Mouse (Mus musculus) megakaryocyte, embryonic 14.5 days (primary cell): ENCODE data around the gene Wfikkn1. TPM values are rescaled to one million over a fixed set of nuclear protein-coding genes. Genes with fewer than 3 reads are reported as not detected.

ENCODE experiments used
- H3K27me3 ChIP-seq: replicated peaks from 2 replicates; pipeline ENCODE3; 2012; ENCODE audit warnings: inconsistent platforms
- H3K36me3 ChIP-seq: replicated peaks from 2 replicates; pipeline ENCODE3; 2012; ENCODE audit warnings: low read length, inconsistent platforms, mixed read lengths
- H3K4me1 ChIP-seq: 2 replicates; pipeline ENCODE4 v1.6.1; 2012; ENCODE audit warnings: inconsistent platforms
- H3K4me3 ChIP-seq: replicated peaks from 2 replicates; pipeline ENCODE3; 2012; ENCODE audit warnings: moderate library complexity, mild to moderate bottlenecking, inconsistent platforms
- H3K9me3 ChIP-seq: 2 replicates; pipeline ENCODE4 v1.6.1; 2012; ENCODE audit warnings: inconsistent platforms
- FLI1 ChIP-seq: IDR thresholded peaks from 2 replicates; pipeline ENCODE4 v1.6.1; 2012; ENCODE audit warnings: low read length, inconsistent platforms, mixed read lengths
- GATA1 ChIP-seq: IDR thresholded peaks from 3 replicates; pipeline ENCODE4 v1.6.1; 2012; ENCODE audit warnings: mixed read lengths, low read length, inconsistent platforms, borderline replicate concordance
- polyA plus RNA-seq: library from polyadenylated mRNA; stranded (reverse); fragments of >175 nt; gene quantifications from 2 replicates; pipeline ENCODE4 v1.2.3, GENCODE M21; 2012; ENCODE audit warnings: low replicate concordance; ENCODE audit not compliant: insufficient read depth

Gene Wfikkn1
- polyA plus RNA-seq, 1 experiment, result 1.9 TPM

DNA sequence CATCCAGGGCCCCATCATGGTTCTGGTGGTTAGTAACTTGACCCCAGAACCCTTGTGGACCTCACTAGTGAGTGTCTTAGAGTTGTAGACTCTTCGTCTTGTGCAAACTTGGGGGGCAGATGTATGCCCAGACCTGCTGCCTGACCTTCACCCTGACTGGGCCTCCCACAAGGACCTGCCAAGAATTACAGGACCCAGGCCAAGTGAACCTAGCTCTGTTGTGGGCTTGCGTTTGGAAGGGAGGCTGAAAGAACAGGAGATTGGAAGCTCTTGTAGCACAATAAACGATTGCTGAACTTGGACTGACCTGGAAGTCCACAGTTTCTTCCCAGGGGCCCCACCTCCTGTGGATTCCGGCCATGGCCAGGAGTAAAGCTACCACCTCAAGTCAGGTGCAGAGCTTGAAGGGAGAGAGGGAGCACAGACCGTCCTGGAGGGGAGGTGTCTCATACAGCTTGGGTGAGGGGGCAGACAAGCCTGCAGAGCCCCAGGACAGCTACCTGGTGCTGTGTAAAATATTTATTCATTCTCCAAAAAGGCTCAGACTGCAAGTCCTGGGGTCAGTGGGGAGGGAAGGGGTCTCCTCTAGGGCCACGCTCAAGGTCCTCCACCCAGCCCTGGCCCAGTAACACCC is 46.6 kb downstream of the Wfikkn1 start:
- TF ChIP-seq GATA1 (no peak), FLI1 (no peak)
- Histone ChIP-seq H3K36me3 (peaks cover 77% of the 10 kb centered on the region), H3K27me3 (no peaks in the 10 kb centered on the region), H3K9me3 (no peaks in the 10 kb centered on the region), H3K4me1 (peaks cover 86% of the 10 kb centered on the region), H3K4me3 (peak overlapping the region; percentile 97)

DNA sequence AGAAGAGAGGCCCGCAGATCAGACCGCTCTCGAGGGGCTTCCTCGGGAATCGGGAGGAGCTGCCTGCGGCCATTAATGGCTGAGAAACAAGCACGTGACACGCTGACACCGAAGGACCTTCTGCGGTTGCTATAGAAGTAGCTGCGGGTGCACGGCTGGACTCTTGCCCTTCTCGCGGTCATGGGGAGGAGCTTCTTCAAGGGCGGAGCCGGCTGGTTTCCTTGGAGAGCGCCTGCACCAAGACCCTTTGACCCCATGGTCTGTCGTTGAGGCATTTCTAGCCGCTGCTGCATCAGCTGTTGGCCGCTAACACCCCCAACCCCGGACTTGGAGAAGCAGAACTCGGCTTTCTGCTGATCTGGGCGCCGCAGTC is 47.4 kb downstream of the Wfikkn1 start, which contains the start of gene Stub1:
Gene Stub1 (minus strand): TSS at position 114 of the 373 bp plus-strand sequence.
- Histone ChIP-seq H3K4me3 (peak within 1 kb of the TSS; percentile 97), H3K9me3 (no peaks in the 10 kb centered on the region), H3K27me3 (no peaks in the 10 kb centered on the region), H3K36me3 (peaks cover 72% of the 10 kb centered on the region), H3K4me1 (peaks cover 88% of the 10 kb centered on the region)
- TF ChIP-seq GATA1, result no peak
- TF ChIP-seq FLI1, result no peak

- Histone ChIP-seq H3K4me3 (peak overlapping the region; percentile 97), H3K36me3 (peaks cover 72% of the 10 kb centered on the region), H3K4me1 (peaks cover 88% of the 10 kb centered on the region), H3K9me3 (no peaks in the 10 kb centered on the region), H3K27me3 (no peaks in the 10 kb centered on the region)
- TF ChIP-seq FLI1 (peak; percentile 92), GATA1 (no peak)
These were observed 48.0 kb downstream of the Wfikkn1 start for GRCm38 (mm10) chr17:25832436-25833290.

DNA sequence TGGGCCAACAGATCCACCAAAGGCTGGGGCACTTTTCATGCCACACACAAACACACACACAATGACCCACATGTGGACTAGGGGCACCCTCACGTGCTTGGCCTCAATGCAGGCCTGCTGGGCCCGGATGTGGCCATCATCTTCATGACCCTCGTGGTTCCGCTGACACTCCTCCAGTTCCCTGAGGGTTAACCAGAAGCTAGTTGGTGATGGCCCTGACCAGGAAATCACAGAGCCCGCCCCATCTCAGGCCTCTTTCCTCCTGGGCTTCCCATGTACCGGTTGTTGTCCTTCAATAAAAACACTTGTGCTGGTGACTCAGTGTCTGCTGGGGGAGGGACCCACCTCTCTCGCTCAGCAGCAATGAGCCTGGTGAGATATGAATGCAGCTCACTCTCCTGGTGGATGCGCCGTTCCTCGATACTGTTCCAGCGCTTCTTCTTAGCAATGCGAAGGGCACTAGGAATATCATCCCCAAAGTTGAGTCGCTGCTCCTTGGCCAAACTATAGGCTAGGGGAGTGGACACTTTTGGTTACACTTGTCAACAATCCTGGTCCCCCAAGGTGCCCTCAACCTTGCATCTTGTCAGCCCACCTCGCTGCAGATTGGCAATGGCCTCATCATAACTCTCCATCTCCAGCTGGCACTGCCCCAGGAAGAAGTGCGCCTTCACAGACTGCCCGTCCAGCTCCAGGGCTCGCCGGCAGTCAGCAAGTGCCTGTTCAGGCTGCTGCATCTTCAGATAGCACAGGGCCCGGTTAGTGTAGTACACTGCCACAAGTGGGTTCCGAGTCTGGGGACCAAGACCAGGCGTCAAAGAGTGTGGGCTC is 49.0 kb downstream of the Wfikkn1 start:
- H3K9me3 ChIP-seq, result no peaks in the 10 kb centered on the region
- TF ChIP-seq FLI1 (no peak), GATA1 (no peak)
- no peaks in the 10 kb centered on the region for H3K27me3 ChIP-seq
- peaks cover 72% of the 10 kb centered on the region for H3K36me3 ChIP-seq
- H3K4me3 ChIP-seq, result peak overlapping the region; percentile 97
- H3K4me1 ChIP-seq, result peaks cover 88% of the 10 kb centered on the region

DNA sequence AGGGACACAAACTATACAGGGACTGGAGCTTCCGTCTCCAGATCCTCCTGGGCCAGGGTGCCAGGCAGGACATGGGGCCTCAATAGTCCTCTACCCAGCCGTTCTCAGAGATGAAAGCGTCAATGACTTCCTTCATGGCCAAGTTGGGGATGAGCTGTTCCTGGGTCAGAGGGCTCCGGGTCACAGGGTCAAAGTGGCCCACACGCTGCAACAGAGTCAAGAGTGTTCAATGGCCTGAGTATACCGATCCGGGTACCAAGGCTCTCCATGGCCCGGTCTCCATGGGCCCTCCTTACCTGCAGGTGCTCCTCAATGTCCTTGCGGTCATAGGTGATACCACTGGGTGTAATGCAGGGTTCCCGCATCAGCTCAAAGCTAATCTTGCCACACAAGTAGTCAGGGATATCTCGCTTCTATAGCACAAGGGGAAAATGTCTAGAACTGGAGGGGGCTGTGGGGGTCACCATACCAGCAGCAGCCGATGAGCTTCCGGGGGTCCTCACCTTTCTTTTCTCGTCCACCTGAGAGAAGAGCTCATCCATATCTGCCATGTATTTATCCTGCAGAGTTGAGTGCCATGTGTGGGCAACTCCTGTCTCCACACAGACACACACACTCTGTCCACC is 49.7 kb downstream of the Wfikkn1 start:
- no peaks in the 10 kb centered on the region for H3K27me3 ChIP-seq
- H3K4me1 ChIP-seq, result peaks cover 88% of the 10 kb centered on the region
- H3K9me3 ChIP-seq, result no peaks in the 10 kb centered on the region
- H3K4me3 ChIP-seq, result peak overlapping the region; percentile 97
- peaks cover 72% of the 10 kb centered on the region for H3K36me3 ChIP-seq
- no peak for TF ChIP-seq FLI1
- TF ChIP-seq GATA1, result no peak

DNA sequence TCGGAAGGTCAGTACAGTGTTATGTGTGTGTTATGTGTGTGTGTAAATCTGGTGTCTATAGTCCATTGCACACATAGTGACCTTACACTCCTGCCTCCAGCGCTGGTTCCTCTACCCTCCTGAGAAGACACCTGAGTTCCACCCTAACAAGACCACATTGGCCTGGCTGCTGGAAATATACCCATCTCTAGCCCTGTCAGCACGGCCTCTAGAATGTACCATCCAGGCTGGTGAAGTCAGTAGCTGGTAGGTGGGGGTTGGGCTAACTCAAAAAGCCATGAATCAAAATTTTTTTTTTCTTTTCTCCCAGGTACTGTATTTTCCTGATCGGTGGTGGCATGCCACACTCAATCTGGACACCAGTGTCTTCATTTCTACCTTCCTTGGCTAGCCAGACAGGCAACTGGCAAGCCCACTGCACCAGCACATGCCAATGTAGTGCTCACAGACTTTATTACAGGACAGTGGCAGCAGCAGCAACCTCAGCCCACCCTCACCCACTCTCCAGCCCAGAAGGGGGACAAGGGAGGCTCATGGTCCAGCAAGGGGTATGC is 50.4 kb downstream of the Wfikkn1 start:
- Histone ChIP-seq H3K4me3 (peak overlapping the region; percentile 44), H3K9me3 (no peaks in the 10 kb centered on the region), H3K36me3 (peaks cover 72% of the 10 kb centered on the region), H3K4me1 (peaks cover 88% of the 10 kb centered on the region), H3K27me3 (no peaks in the 10 kb centered on the region)
- TF ChIP-seq FLI1, result no peak
- TF ChIP-seq GATA1, result no peak

DNA sequence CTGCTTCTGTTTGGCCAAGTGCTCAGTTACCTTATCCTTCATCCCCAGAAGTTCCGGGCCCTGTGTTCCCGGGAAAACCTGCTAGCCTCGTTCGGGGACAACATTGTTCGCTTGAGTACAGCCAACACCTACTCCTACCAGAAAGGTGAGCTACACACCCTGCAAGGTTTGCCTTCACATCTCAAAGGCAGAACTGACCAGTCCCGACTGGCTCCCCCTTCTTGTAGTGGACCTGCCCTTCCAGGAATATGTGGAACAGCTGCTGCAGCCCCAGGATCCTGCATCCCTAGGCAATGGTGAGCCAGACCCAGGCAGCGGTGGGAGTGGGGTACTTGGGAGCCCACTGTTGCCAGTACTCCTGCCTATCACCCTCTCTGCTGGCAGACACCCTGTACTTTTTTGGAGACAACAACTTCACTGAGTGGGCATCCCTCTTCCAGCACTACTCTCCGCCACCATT is 51.1 kb downstream of the Wfikkn1 start:
- Histone ChIP-seq H3K36me3 (peaks cover 69% of the 10 kb centered on the region), H3K4me1 (peaks cover 88% of the 10 kb centered on the region), H3K4me3 (peak overlapping the region; percentile 93), H3K9me3 (no peaks in the 10 kb centered on the region), H3K27me3 (no peaks in the 10 kb centered on the region)
- TF ChIP-seq GATA1 (no peak), FLI1 (no peak)

GRCm38 (mm10) chr17:25828712-25829557 is 51.7 kb downstream of the Wfikkn1 start, which contains the start of gene Jmjd8:
Jmjd8 (plus strand) TSS chr17:25828867.
- H3K9me3 ChIP-seq, result no peaks in the 10 kb centered on the region
- TF ChIP-seq FLI1 (no peak), GATA1 (no peak)
- peaks cover 88% of the 10 kb centered on the region for H3K4me1 ChIP-seq
- peaks cover 67% of the 10 kb centered on the region for H3K36me3 ChIP-seq
- peak within 1 kb of the TSS; percentile 93 for H3K4me3 ChIP-seq
- no peaks in the 10 kb centered on the region for H3K27me3 ChIP-seq

- Histone ChIP-seq H3K36me3 (peaks cover 67% of the 10 kb centered on the region), H3K4me3 (peak overlapping the region; percentile 93), H3K9me3 (no peaks in the 10 kb centered on the region), H3K4me1 (peaks cover 86% of the 10 kb centered on the region), H3K27me3 (no peaks in the 10 kb centered on the region)
- TF ChIP-seq FLI1, result no peak
- no peak for TF ChIP-seq GATA1
These were observed 52.4 kb downstream of the Wfikkn1 start for GRCm38 (mm10) chr17:25828223-25828594.

Other genes starting within 250 kb of the Wfikkn1 start
- not detected in 2 replicates for gene Gng13, start 163.7 kb downstream of the Wfikkn1 start, polyA plus RNA-seq
- gene Chtf18, start 153.4 kb downstream of the Wfikkn1 start, polyA plus RNA-seq, result 4.6 and 30.7 TPM in 2 replicates
- 27.9 and 63.5 TPM in 2 replicates for gene Rpusd1, start 153.2 kb downstream of the Wfikkn1 start, polyA plus RNA-seq
- 1.1 TPM in 1 of 2 replicates, not detected in the other for gene Mslnl, start 144.8 kb downstream of the Wfikkn1 start, polyA plus RNA-seq
- not detected in 2 replicates for gene Msln, start 126.5 kb downstream of the Wfikkn1 start, polyA plus RNA-seq
- gene Narfl, start 107.1 kb downstream of the Wfikkn1 start, polyA plus RNA-seq, result 5.5 and 12.7 TPM in 2 replicates
- gene Haghl, start 95.2 kb downstream of the Wfikkn1 start, polyA plus RNA-seq, result 14.8 and 29.7 TPM in 2 replicates
- not detected in 2 replicates for gene Ccdc78, start 94.3 kb downstream of the Wfikkn1 start, polyA plus RNA-seq
- 17.4 and 23.4 TPM in 2 replicates for gene Fam173a, start 88.0 kb downstream of the Wfikkn1 start, polyA plus RNA-seq
- gene AC134908.4, start 85.2 kb downstream of the Wfikkn1 start, polyA plus RNA-seq, result not detected in 2 replicates
- gene Metrn, start 83.7 kb downstream of the Wfikkn1 start, polyA plus RNA-seq, result 59.9 and 91.1 TPM in 2 replicates
- gene Fbxl16, start 71.8 kb downstream of the Wfikkn1 start, polyA plus RNA-seq, result 0.15 TPM in 1 of 2 replicates, not detected in the other
- gene Wdr24, start 57.2 kb downstream of the Wfikkn1 start, polyA plus RNA-seq, result 6.4 and 8.2 TPM in 2 replicates
- gene Jmjd8, start 52.0 kb downstream of the Wfikkn1 start, polyA plus RNA-seq, result 2.4 and 7.8 TPM in 2 replicates
- 34.5 and 115 TPM in 2 replicates for gene Stub1, start 47.5 kb downstream of the Wfikkn1 start, polyA plus RNA-seq
- gene Rhbdl1, start 43.6 kb downstream of the Wfikkn1 start, polyA plus RNA-seq, result 2.9 and 3.8 TPM in 2 replicates
- 3.0 and 5.2 TPM in 2 replicates for gene Gm20683, start 39.1 kb downstream of the Wfikkn1 start, polyA plus RNA-seq
- 59.4 and 75.2 TPM in 2 replicates for gene Rhot2, start 36.0 kb downstream of the Wfikkn1 start, polyA plus RNA-seq
- gene Wdr90, start 19.4 kb downstream of the Wfikkn1 start, polyA plus RNA-seq, result 6.0 and 10.1 TPM in 2 replicates
- gene Mcrip2, start 12.1 kb downstream of the Wfikkn1 start, polyA plus RNA-seq, result 77.6 and 205 TPM in 2 replicates
- 22.6 and 23.9 TPM in 2 replicates for gene Mettl26, start 5.8 kb downstream of the Wfikkn1 start, polyA plus RNA-seq
- gene Rab40c, start 38.9 kb upstream of the Wfikkn1 start, polyA plus RNA-seq, result 8.8 and 24.8 TPM in 2 replicates
- 48.5 and 65.5 TPM in 2 replicates for gene Pigq, start 64.1 kb upstream of the Wfikkn1 start, polyA plus RNA-seq
- gene Nhlrc4, start 64.1 kb upstream of the Wfikkn1 start, polyA plus RNA-seq, result not detected in 2 replicates
- not detected in 2 replicates for gene A930017K11Rik, start 71.7 kb upstream of the Wfikkn1 start, polyA plus RNA-seq
- gene Capn15, start 104.9 kb upstream of the Wfikkn1 start, polyA plus RNA-seq, result 12.2 and 39.3 TPM in 2 replicates
- 2.7 and 4.0 TPM in 2 replicates for gene Rab11fip3, start 188.7 kb upstream of the Wfikkn1 start, polyA plus RNA-seq
- gene Decr2, start 209.5 kb upstream of the Wfikkn1 start, polyA plus RNA-seq, result 0.35 and 1.5 TPM in 2 replicates
- gene Nme4, start 214.7 kb upstream of the Wfikkn1 start, polyA plus RNA-seq, result 28.9 and 32.8 TPM in 2 replicates
- gene Tmem8, start 232.4 kb upstream of the Wfikkn1 start, polyA plus RNA-seq, result 3.3 and 4.1 TPM in 2 replicates
- gene Mrpl28, start 242.6 kb upstream of the Wfikkn1 start, polyA plus RNA-seq, result 104 and 138 TPM in 2 replicates